Mouse (Mus musculus) midbrain, embryonic 15.5 days (tissue): ENCODE measurements at regions not wholly inside any gene's neighbourhood (a gene's known extent, or its start where the extent isn't known, plus 50 kb on each side); places are given as distances from the start of the nearest gene placed in this dataset.

ENCODE experiments used
- ATAC-seq: fragments of 200-750 bp; cut with Nextera tagmentation; replicated peaks from 2 replicates; pipeline ENCODE4 v1.8.0; 2017; ENCODE audit warnings: moderate TSS enrichment
- H3K27ac ChIP-seq: fragments of 300-500 bp; sonication (generic); 2 replicates; pipeline ENCODE4 v1.5.1; 2015; ENCODE audit warnings: mild to moderate bottlenecking, inconsistent platforms
- H3K27me3 ChIP-seq: fragments of 300-500 bp; sonication (generic); replicated peaks from 2 replicates; pipeline ENCODE4 v1.6.1; 2015; ENCODE audit warnings: inconsistent platforms
- H3K36me3 ChIP-seq: fragments of 300-500 bp; sonication (generic); replicated peaks from 2 replicates; pipeline ENCODE4 v1.6.1; 2015; ENCODE audit warnings: inconsistent platforms
- H3K4me1 ChIP-seq: fragments of 300-500 bp; sonication (generic); 2 replicates; pipeline ENCODE4 v1.6.1; 2015; ENCODE audit warnings: inconsistent platforms
- H3K4me2 ChIP-seq: fragments of 300-500 bp; sonication (generic); 2 replicates; pipeline ENCODE4 v1.6.1; 2015; ENCODE audit warnings: inconsistent platforms, mild to moderate bottlenecking, moderate library complexity
- H3K4me3 ChIP-seq: fragments of 300-500 bp; sonication (generic); 2 replicates; pipeline ENCODE4 v1.5.1; 2015; ENCODE audit warnings: mild to moderate bottlenecking, inconsistent platforms
- H3K9ac ChIP-seq: fragments of 300-500 bp; sonication (generic); 2 replicates; pipeline ENCODE4 v1.6.1; 2015; ENCODE audit warnings: mild to moderate bottlenecking, inconsistent platforms
- H3K9me3 ChIP-seq: fragments of 300-500 bp; sonication (generic); 2 replicates; pipeline ENCODE4 v1.6.1; 2016; ENCODE audit warnings: inconsistent platforms
- WGBS: fragments of 180-500 bp; shearing (Covaris S2); methylation state at CpG from one replicate; pipeline ENCODE4 v1.1.7; 2015; ENCODE audit warnings: mixed read lengths; 5-methylcytosine and 5-hydroxymethylcytosine counted together

DNA sequence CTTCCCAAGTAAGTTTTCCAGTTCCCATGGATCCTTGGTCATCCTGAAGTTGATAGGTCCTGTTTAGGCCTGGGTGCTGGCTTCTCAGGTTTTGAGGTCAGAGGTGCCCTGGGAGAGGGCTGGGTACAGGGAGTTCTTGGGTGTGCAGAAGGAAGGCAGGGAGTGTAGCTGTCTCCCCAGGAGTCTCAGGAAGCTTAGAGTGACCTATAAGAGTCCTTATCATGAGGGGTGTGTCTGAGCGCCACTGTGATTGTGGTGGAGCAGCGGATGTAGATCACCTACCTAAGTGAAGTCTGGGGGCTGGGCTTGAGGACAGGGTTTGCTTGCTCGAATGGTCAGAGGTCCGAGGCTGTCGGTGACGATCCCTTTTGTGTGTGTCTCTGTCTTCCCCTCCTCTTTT is 148.8 kb upstream of the Pitx1 start:
- Histone ChIP-seq H3K4me1 (peaks cover 18% of the 10 kb centered on the region; the same call in 1 of the 2 replicates), H3K4me3 (no peak overlapping the region), H3K9ac (no peak overlapping the region), H3K4me2 (no peak overlapping the region), H3K27me3 (peaks cover 10% of the 10 kb centered on the region; the same call in 1 of the 2 replicates), H3K9me3 (no peaks in the 10 kb centered on the region), H3K27ac (peak overlapping the region; percentile 27; the same call in 1 of the 2 replicates), H3K36me3 (no peaks in the 10 kb centered on the region)
- no peak for ATAC-seq
- 30% methylated on average over 6 of the region's 6 CpGs for WGBS

DNA sequence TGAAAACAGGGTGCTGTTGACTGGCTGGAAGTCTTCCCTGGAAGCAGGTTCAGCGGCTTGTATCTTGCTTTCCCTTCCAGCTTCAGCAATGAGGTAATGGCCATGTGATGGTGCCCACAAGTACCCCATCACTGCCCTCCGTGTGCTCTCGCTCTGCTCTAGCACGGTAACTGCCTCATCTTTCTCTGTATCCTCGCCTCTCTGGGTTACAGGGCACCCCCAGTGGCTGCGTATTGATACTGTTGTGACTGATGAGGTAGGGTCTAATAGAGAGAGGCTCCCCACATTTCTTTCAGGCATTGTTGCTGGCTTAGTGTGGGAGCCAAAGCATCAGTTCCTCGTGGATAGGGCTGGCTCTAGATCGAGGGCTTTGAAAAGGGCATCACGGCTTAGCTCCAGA is 147.9 kb upstream of the Pitx1 start:
- H3K27ac ChIP-seq: no peak overlapping the region
- H3K4me1 ChIP-seq: peaks cover 13% of the 10 kb centered on the region; the same call in 1 of the 2 replicates
- H3K9me3 ChIP-seq: no peaks in the 10 kb centered on the region
- no peak for ATAC-seq
- no peaks in the 10 kb centered on the region for H3K36me3 ChIP-seq
- H3K4me3 ChIP-seq: no peak overlapping the region
- no peak overlapping the region for H3K4me2 ChIP-seq
- WGBS: 34% methylated on average over 9 of the region's 9 CpGs
- peaks cover 10% of the 10 kb centered on the region; the same call in 1 of the 2 replicates for H3K27me3 ChIP-seq
- H3K9ac ChIP-seq: no peak overlapping the region

DNA sequence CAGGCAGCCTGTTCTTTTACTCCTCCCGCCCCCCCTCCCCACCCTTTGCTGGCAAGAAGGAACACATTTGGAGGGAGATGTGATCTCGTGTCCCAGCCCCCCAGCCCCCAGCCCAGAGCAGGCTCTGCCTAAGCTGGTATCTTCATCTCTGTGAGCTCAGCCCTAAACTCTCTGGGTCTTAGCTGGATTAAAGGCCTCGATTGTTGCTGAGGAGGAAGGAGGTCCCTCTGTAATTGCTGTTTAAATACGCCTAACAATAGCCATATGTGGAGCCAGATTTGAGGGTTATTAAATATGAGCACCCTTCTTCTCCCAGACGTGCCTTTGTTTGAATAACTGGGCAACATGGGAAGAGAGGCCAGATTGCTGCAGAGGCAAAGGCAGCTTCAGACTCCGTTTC is 145.0 kb upstream of the Pitx1 start:
- peaks cover 10% of the 10 kb centered on the region; the same call in 1 of the 2 replicates for H3K27me3 ChIP-seq
- H3K4me1 ChIP-seq: peaks cover 25% of the 10 kb centered on the region
- no peaks in the 10 kb centered on the region for H3K9me3 ChIP-seq
- no peak overlapping the region for H3K27ac ChIP-seq
- H3K9ac ChIP-seq: no peak overlapping the region
- H3K36me3 ChIP-seq: no peaks in the 10 kb centered on the region
- H3K4me3 ChIP-seq: no peak overlapping the region
- WGBS: 33% methylated on average over 6 of the region's 6 CpGs
- ATAC-seq: no peak
- H3K4me2 ChIP-seq: no peak overlapping the region

DNA sequence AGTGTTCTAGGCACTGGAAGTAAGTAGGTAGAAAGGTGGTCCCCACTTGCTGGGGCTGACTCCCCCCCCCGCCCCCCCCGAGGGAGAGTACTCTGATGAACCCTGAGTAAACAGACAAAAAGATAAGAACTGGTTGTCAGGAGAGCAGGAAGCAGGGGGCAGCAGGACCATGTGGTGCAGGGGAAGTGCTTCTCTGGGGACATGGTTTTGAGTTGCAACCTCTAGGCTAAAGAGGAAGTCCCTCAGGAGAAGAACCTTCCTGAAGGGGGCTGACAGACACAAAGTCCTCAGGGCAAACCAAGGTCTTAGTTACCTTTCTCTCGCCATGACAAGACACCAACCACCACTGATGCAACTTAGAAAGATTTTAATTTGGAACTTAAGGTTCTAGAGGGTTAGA is 141.9 kb upstream of the Pitx1 start:
- Histone ChIP-seq H3K4me3 (no peak overlapping the region), H3K9ac (no peak overlapping the region), H3K36me3 (no peaks in the 10 kb centered on the region), H3K4me2 (no peak overlapping the region), H3K27me3 (0 out of 2 replicates have a peak, but pooled peaks cover 4% of the 10 kb centered on the region), H3K27ac (no peak overlapping the region), H3K9me3 (no peaks in the 10 kb centered on the region), H3K4me1 (peaks cover 12% of the 10 kb centered on the region)
- 76% methylated on average over 3 of the region's 3 CpGs for WGBS
- no peak for ATAC-seq

DNA sequence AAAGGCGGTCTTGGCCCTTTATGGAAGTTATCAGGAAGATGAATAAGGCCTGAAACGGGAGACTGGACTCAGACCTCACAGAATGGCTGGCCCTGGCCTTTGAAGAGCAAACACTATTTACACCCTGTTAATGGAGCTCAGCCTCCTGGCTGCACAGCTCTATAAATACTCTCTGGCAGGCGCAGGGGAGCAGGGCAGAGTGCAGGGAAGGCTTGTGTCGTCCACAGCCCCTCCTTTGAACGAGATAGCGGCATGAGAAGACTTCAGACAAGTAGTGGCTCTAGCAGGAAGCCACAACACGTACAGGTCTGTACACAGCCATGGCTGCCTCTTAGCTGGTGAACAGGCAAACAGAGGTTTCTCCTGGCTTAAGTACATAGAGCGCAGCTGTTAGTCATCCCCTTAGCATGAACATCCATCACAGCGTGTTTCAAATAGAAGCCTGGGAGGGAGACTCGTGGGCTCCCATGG is 141.0 kb upstream of the Pitx1 start:
- no peak for ATAC-seq
- Histone ChIP-seq H3K27ac (0 out of 2 replicates have a peak overlapping the region, but pooled peaks have one; percentile 13), H3K27me3 (0 out of 2 replicates have a peak, but pooled peaks cover 4% of the 10 kb centered on the region), H3K4me2 (no peak overlapping the region), H3K9me3 (no peaks in the 10 kb centered on the region), H3K36me3 (no peaks in the 10 kb centered on the region), H3K4me3 (no peak overlapping the region), H3K9ac (no peak overlapping the region), H3K4me1 (peaks cover 12% of the 10 kb centered on the region)
- WGBS: 44% methylated on average over 10 of the region's 10 CpGs

DNA sequence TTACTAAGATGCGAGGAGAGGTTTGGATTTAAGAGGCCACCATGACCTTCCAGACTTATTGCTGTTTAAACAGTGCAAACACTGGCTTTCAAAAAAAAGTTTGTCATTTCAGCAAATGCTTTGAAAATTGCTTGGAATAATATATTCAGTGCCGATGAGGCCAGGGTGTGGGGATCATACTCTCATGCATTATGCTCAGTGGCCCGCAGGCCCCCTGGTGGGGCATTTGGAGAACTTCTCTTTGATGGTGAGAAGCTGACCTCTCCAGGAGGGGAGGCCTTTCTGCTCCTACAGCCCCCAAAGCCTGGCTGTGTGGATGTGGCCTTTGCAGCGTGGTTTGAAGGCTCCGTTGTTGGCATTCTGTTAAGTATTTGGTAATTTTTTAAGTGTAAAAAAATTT is 138.1 kb upstream of the Pitx1 start:
- Histone ChIP-seq H3K4me3 (no peak overlapping the region), H3K27ac (no peak overlapping the region), H3K9me3 (no peaks in the 10 kb centered on the region), H3K4me2 (no peak overlapping the region), H3K27me3 (no peaks in the 10 kb centered on the region), H3K4me1 (peaks cover 12% of the 10 kb centered on the region), H3K9ac (no peak overlapping the region), H3K36me3 (no peaks in the 10 kb centered on the region)
- WGBS: 42% methylated on average over 5 of the region's 5 CpGs
- ATAC-seq: no peak

DNA sequence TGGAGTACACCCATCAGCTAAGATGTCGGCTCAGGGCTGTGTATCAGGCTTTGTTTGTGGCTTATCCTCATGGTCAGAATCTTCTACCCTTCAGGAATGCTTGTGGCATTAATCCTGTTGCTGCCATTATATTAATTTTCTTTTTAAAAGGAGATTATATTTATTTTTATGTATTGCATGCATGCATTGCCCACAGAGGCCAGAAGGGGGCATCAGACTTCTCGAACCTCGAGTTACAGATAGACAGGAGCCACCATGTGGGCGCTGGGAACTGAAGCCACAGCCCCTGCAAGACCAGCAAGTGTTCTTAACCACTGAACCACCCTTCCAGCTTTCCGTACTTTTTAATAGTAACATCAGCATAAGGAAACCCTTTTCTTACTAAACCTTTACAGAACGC is 134.7 kb upstream of the Pitx1 start:
- peaks cover 1% of the 10 kb centered on the region; the same call in 1 of the 2 replicates for H3K27me3 ChIP-seq
- H3K9ac ChIP-seq: no peak overlapping the region
- 82% methylated on average over 6 of the region's 6 CpGs for WGBS
- no peak overlapping the region for H3K4me3 ChIP-seq
- no peak overlapping the region for H3K27ac ChIP-seq
- no peaks in the 10 kb centered on the region for H3K9me3 ChIP-seq
- no peak for ATAC-seq
- H3K36me3 ChIP-seq: no peaks in the 10 kb centered on the region
- no peak overlapping the region for H3K4me2 ChIP-seq
- H3K4me1 ChIP-seq: no peaks in the 10 kb centered on the region

DNA sequence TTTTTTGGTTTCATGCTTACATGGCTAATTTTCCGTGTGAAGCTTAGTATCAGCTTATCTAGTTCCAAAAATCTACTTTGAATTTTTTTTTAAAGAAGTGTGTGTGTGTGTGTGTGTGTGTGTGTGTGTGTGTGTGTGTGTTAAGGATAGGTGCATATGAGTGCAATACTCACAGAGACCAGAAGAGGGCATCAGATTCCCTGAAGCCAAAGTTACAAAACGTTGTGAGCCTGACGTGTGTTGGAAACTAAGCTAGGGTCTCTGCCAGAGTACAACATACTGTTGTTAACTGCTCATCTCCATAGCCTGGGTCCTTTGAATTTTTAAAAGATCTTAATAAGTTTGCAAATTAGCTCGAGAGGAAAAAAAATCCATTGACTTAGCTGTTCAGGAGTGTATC is 133.5 kb upstream of the Pitx1 start:
- Histone ChIP-seq H3K9ac (no peak overlapping the region), H3K36me3 (no peaks in the 10 kb centered on the region), H3K4me3 (no peak overlapping the region), H3K9me3 (no peaks in the 10 kb centered on the region), H3K27me3 (peaks cover 8% of the 10 kb centered on the region), H3K4me1 (no peaks in the 10 kb centered on the region), H3K4me2 (no peak overlapping the region), H3K27ac (no peak overlapping the region)
- no peak for ATAC-seq
- WGBS: 86% methylated on average over 4 of the region's 4 CpGs

DNA sequence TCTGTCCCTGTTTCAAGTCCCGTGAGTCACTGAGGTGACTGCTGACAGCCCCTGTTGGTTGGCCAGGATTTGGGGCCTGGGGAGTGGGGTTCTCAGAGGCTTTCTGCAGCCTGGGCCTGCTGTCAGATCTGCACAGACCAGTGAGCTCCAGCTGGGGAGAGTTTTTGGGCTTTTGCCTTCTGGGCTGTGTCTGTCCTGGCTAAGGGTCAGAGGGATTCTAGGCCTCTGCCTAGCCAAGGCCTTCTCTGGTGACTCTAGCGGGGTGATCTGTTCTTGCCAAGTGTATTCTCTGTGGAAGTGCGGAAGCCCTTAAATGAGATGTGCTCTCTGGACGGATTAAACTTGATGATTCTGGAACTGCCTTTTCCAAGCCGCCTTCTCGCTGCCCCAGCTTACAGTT is 131.2 kb upstream of the Pitx1 start:
- 73% methylated on average over 6 of the region's 6 CpGs for WGBS
- H3K4me1 ChIP-seq: peaks cover 11% of the 10 kb centered on the region; the same call in 1 of the 2 replicates
- H3K4me3 ChIP-seq: no peak overlapping the region
- H3K27me3 ChIP-seq: peaks cover 24% of the 10 kb centered on the region
- no peak for ATAC-seq
- H3K9me3 ChIP-seq: no peaks in the 10 kb centered on the region
- no peaks in the 10 kb centered on the region for H3K36me3 ChIP-seq
- no peak overlapping the region for H3K9ac ChIP-seq
- no peak overlapping the region for H3K4me2 ChIP-seq
- no peak overlapping the region for H3K27ac ChIP-seq

DNA sequence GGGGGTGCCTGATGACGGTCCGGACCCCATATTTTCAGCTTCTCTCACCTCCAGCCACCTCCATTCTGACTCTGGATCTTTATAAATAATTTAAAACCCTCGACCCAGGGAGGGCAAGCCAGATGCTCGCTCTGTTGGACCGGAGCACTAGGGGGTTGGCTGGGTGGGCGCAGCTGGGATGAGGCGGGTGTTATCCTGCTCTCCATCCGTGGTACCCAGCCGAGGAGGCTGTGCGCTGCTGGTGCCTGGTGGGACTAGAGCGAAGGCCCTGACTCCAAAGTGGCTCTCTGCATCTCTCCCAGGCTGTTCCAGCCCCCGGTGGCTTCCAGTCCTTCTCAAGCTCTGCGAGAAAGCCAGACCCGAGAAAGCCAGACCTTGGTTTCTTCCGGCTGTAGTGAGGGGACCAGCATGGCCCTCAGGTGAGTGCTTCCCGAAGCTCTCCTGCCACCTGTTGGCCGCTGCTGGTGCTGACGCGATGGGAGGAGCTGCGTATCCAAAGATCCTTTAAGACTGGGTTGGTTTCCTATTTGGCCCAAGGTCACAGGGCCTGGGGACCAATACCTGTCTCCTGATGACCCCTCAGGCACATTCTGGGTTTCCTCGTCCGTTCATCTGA is 127.1 kb upstream of the Pitx1 start:
- 5% methylated on average over 22 of the region's 22 CpGs for WGBS
- 0 out of 2 replicates have a peak overlapping the region, but pooled peaks have one; percentile 5 for H3K9ac ChIP-seq

DNA sequence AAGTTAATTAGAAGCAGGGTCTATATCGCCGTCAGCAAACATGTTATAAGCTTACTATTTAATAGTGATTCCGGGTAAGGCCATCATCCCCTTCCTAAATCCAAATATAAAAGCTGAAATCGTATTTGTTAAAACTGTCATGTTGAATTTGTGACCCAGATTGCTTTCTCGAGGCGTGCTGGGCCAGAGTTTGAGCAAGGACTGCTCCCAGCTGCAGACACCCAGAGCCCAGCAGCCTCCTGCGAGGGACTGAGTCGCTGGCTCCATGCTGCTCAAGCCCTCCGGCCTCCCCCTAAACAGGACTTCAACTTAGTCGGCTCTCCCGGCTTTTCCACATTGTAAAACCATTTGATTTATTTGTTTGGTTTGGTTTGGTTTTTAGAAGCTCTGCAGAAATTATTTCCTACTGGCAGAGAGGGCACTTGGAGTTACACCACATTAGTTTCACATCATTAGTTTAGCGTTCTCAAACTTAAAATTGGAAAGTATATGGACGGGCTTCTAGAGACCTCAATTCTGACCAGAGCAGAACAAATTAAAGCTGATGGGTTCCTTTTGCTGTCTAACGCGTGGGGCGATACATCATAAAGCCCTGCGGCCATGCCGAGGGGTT is 126.4 kb upstream of the Pitx1 start:
- no peaks in the 10 kb centered on the region for H3K9me3 ChIP-seq
- 11% methylated on average over 18 of the region's 18 CpGs for WGBS
- H3K4me1 ChIP-seq: peaks cover 11% of the 10 kb centered on the region; the same call in 1 of the 2 replicates
- H3K4me3 ChIP-seq: no peak overlapping the region
- ATAC-seq: no peak
- H3K9ac ChIP-seq: no peak overlapping the region
- no peak overlapping the region for H3K27ac ChIP-seq
- H3K27me3 ChIP-seq: peaks cover 35% of the 10 kb centered on the region
- H3K36me3 ChIP-seq: no peaks in the 10 kb centered on the region
- H3K4me2 ChIP-seq: peak overlapping the region; percentile 58

More for the DNA sequence above, 127.1 kb upstream of the Pitx1 start:
- Histone ChIP-seq H3K27ac (no peak overlapping the region), H3K4me1 (peaks cover 11% of the 10 kb centered on the region; the same call in 1 of the 2 replicates), H3K27me3 (peaks cover 35% of the 10 kb centered on the region), H3K36me3 (no peaks in the 10 kb centered on the region), H3K4me2 (peak overlapping the region; percentile 58), H3K9me3 (no peaks in the 10 kb centered on the region), H3K4me3 (peak overlapping the region; percentile 30)
- ATAC-seq: peak; percentile 86

DNA sequence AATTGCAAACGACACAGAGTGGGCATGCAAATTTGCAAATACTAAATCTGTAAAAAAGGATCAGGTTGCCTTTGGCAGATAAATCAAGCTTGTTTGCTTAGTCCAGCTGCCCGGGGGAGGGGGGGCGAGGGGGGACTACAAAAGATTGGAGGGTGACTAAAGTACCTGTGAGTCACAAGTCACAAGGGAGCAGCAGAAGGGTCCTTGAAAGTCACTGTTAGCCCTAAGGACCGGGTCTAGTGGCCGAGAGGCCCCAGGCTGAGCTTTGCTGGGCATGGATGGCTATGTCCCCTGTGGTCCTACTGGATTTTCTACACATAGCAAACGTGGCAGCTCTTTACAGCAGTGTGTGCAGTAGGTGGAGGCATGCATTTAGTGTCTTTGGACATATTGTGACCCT is 118.4 kb upstream of the Pitx1 start:
- Histone ChIP-seq H3K4me1 (no peaks in the 10 kb centered on the region), H3K4me3 (no peak overlapping the region), H3K27ac (no peak overlapping the region), H3K9ac (no peak overlapping the region), H3K36me3 (no peaks in the 10 kb centered on the region), H3K9me3 (no peaks in the 10 kb centered on the region), H3K4me2 (no peak overlapping the region), H3K27me3 (peaks cover 6% of the 10 kb centered on the region; the same call in 1 of the 2 replicates)
- 77% methylated on average over 6 of the region's 6 CpGs for WGBS
- no peak for ATAC-seq
